In genomic region chr5:142450846-142451245, GRCm38 (mm10) we compare ENCODE assay signal across 22 mouse cellular contexts. TPM values are rescaled to one million over a fixed set of nuclear protein-coding genes. Genes with fewer than 3 reads are reported as not detected.
DNase-seq lines count a peak whose midpoint lies in the region; ATAC-seq lines count a peak whose summit lies in the region.
"Had no signal": no experiment of that assay in that cellular context is flagged by ENCODE, and none has a peak within 500 bp of the region (broad histone marks: within the 10 kb centered on the region; RNA-seq: fewer than 3 reads in every experiment).

No protein-coding gene starts in this region.

- H3K4me3 ChIP-seq in forebrain, embryonic 10.5 days: no peak overlapping the region
- H3K4me3 ChIP-seq in forebrain, embryonic 16.5 days (replicated peaks; ENCODE audit: low read length): no peak overlapping the region
- H3K4me3 ChIP-seq in hindbrain, embryonic 10.5 days: no peak overlapping the region
- no peak overlapping the region for H3K4me3 ChIP-seq in hindbrain, embryonic 12.5 days
- H3K4me3 ChIP-seq in midbrain, embryonic 10.5 days: no peak overlapping the region
- H3K4me3 ChIP-seq in midbrain, embryonic 15.5 days: no peak overlapping the region
- H3K4me3 ChIP-seq: heart, adult 2 months; heart, embryonic 10.5 days; heart, embryonic 13.5 days; hindbrain, embryonic 15.5 days; intestine, embryonic 15.5 days had no signal

- 88% methylated on average over 9 of the region's 9 CpGs for WGBS in forebrain, embryonic 10.5 days
- WGBS in forebrain, embryonic 16.5 days: 88% methylated on average over 9 of the region's 9 CpGs
- WGBS in hindbrain, embryonic 10.5 days: 93% methylated on average over 9 of the region's 9 CpGs
- 88% methylated on average over 9 of the region's 9 CpGs for WGBS in hindbrain, embryonic 12.5 days
- 92% methylated on average over 9 of the region's 9 CpGs for WGBS in midbrain, embryonic 10.5 days
- 92% methylated on average over 9 of the region's 9 CpGs for WGBS in midbrain, embryonic 15.5 days

- H3K36me3 ChIP-seq in forebrain, embryonic 10.5 days (replicated peaks): peaks cover 70% of the 10 kb centered on the region
- H3K36me3 ChIP-seq in forebrain, embryonic 16.5 days (ENCODE audit: control insufficient read depth, insufficient read depth): peaks cover 15% of the 10 kb centered on the region
- peaks cover 76% of the 10 kb centered on the region for H3K36me3 ChIP-seq in hindbrain, embryonic 10.5 days
- peaks cover 55% of the 10 kb centered on the region for H3K36me3 ChIP-seq in hindbrain, embryonic 12.5 days
- H3K36me3 ChIP-seq in midbrain, embryonic 10.5 days: peaks cover 71% of the 10 kb centered on the region
- peaks cover 19% of the 10 kb centered on the region for H3K36me3 ChIP-seq in midbrain, embryonic 15.5 days (replicated peaks)

- H3K27ac ChIP-seq in forebrain, embryonic 10.5 days: 0 out of 2 replicates have a peak overlapping the region, but pooled peaks have one; percentile 17
- no peak overlapping the region for H3K27ac ChIP-seq in forebrain, embryonic 16.5 days (ENCODE audit: low read length)
- H3K27ac ChIP-seq in hindbrain, embryonic 10.5 days: 0 out of 2 replicates have a peak overlapping the region, but pooled peaks have one; percentile 65
- no peak overlapping the region for H3K27ac ChIP-seq in hindbrain, embryonic 12.5 days
- 0 out of 2 replicates have a peak overlapping the region, but pooled peaks have one; percentile 19 for H3K27ac ChIP-seq in midbrain, embryonic 10.5 days (replicated peaks)
- H3K27ac ChIP-seq in midbrain, embryonic 15.5 days: no peak overlapping the region
- H3K27ac ChIP-seq: heart, adult 2 months; heart, embryonic 10.5 days; heart, embryonic 13.5 days; hindbrain, embryonic 15.5 days; intestine, embryonic 15.5 days had no signal

- peaks cover 39% of the 10 kb centered on the region for H3K4me1 ChIP-seq in forebrain, embryonic 10.5 days
- H3K4me1 ChIP-seq in forebrain, embryonic 16.5 days (replicated peaks; ENCODE audit: control insufficient read depth, insufficient read depth, low read length): peaks cover 6% of the 10 kb centered on the region
- peaks cover 42% of the 10 kb centered on the region for H3K4me1 ChIP-seq in hindbrain, embryonic 10.5 days (replicated peaks)
- H3K4me1 ChIP-seq in hindbrain, embryonic 12.5 days: peaks cover 15% of the 10 kb centered on the region
- H3K4me1 ChIP-seq in midbrain, embryonic 10.5 days: peaks cover 41% of the 10 kb centered on the region
- peaks cover 7% of the 10 kb centered on the region for H3K4me1 ChIP-seq in midbrain, embryonic 15.5 days

- H3K9ac ChIP-seq in forebrain, embryonic 16.5 days (replicated peaks; ENCODE audit: low read depth, low read length): no peak overlapping the region
- H3K9ac ChIP-seq in hindbrain, embryonic 12.5 days: no peak overlapping the region
- H3K9ac ChIP-seq in midbrain, embryonic 15.5 days: no peak overlapping the region
- H3K9ac ChIP-seq: forebrain, postnatal 0 days; heart, embryonic 13.5 days; hindbrain, embryonic 15.5 days; intestine, embryonic 15.5 days had no signal

- DNase-seq in forebrain, embryonic 10.5 days (ENCODE audit: extremely low spot score, low spot score): no peak
- no peak for DNase-seq in hindbrain, embryonic 10.5 days (ENCODE audit: low spot score)
- no peak for DNase-seq in midbrain, embryonic 10.5 days (ENCODE audit: low spot score)
- peak; percentile 70 for DNase-seq in ZHBTc4 (ENCODE audit: low read depth, low spot score)
- no peak for DNase-seq in cerebellum, postnatal 14 days
- DNase-seq: adrenal gland, adult 2 months; adrenal gland, postnatal 14 days; cerebellum, adult 11 months; cerebellum, adult 2 months; cerebellum, postnatal 10 days; forebrain, postnatal 0 days; gastrocnemius, postnatal 25 days; heart, adult 2 months; kidney, adult 18-20 months; kidney, adult 9 months had no signal

- no peak overlapping the region for H3K4me2 ChIP-seq in forebrain, embryonic 16.5 days (ENCODE audit: low read length)
- no peak overlapping the region for H3K4me2 ChIP-seq in hindbrain, embryonic 12.5 days (replicated peaks)
- no peak overlapping the region for H3K4me2 ChIP-seq in midbrain, embryonic 15.5 days
- H3K4me2 ChIP-seq: heart, embryonic 13.5 days; hindbrain, embryonic 15.5 days; intestine, embryonic 15.5 days had no signal

- no peaks in the 10 kb centered on the region for H3K9me3 ChIP-seq in forebrain, embryonic 10.5 days
- no peaks in the 10 kb centered on the region for H3K9me3 ChIP-seq in forebrain, embryonic 16.5 days (ENCODE audit: control insufficient read depth, low read length)
- H3K9me3 ChIP-seq in hindbrain, embryonic 10.5 days: no peaks in the 10 kb centered on the region
- no peaks in the 10 kb centered on the region for H3K9me3 ChIP-seq in hindbrain, embryonic 12.5 days (replicated peaks)
- H3K9me3 ChIP-seq in midbrain, embryonic 10.5 days (replicated peaks): no peaks in the 10 kb centered on the region
- H3K9me3 ChIP-seq in midbrain, embryonic 15.5 days: no peaks in the 10 kb centered on the region
- H3K9me3 ChIP-seq: heart, embryonic 10.5 days; heart, embryonic 13.5 days; hindbrain, embryonic 15.5 days; intestine, embryonic 15.5 days had no signal

- no peaks in the 10 kb centered on the region for H3K27me3 ChIP-seq in forebrain, embryonic 10.5 days (ENCODE audit: poor library complexity, severe bottlenecking)
- no peaks in the 10 kb centered on the region for H3K27me3 ChIP-seq in forebrain, embryonic 16.5 days (replicated peaks; ENCODE audit: control insufficient read depth, insufficient read depth, low read length)
- no peaks in the 10 kb centered on the region for H3K27me3 ChIP-seq in hindbrain, embryonic 10.5 days (ENCODE audit: insufficient read depth, poor library complexity, severe bottlenecking)
- no peaks in the 10 kb centered on the region for H3K27me3 ChIP-seq in hindbrain, embryonic 12.5 days
- no peaks in the 10 kb centered on the region for H3K27me3 ChIP-seq in midbrain, embryonic 10.5 days (ENCODE audit: low read depth, poor library complexity, severe bottlenecking)
- H3K27me3 ChIP-seq in midbrain, embryonic 15.5 days (replicated peaks): no peaks in the 10 kb centered on the region
- H3K27me3 ChIP-seq: heart, embryonic 13.5 days; hindbrain, embryonic 15.5 days; intestine, embryonic 15.5 days had no signal

- ATAC-seq in forebrain, embryonic 16.5 days: no peak
- ATAC-seq in hindbrain, embryonic 12.5 days (ENCODE audit: low FRiP score): no peak
- ATAC-seq in midbrain, embryonic 15.5 days (replicated peaks): no peak
- ATAC-seq: forebrain, postnatal 0 days had no signal

RNA-seq across cellular contexts. Expression of gene Ap5z1, which starts 12.9 kb away (rescaled TPM):
- 10.6 and 12.5 TPM in 2 replicates for polyA plus RNA-seq in forebrain, embryonic 10.5 days (2016; fragmentation: Nextera tagmentation; extraction: Ambion mirVana)
- 14.8 and 16.9 TPM in 2 replicates for polyA plus RNA-seq in forebrain, embryonic 16.5 days (2015; fragmentation: Nextera tagmentation; extraction: Ambion mirVana)
- polyA plus RNA-seq in hindbrain, embryonic 10.5 days (2016; fragmentation: Nextera tagmentation; extraction: Ambion mirVana): 13.5 and 16.9 TPM in 2 replicates
- polyA plus RNA-seq in hindbrain, embryonic 12.5 days (2016; fragmentation: Nextera tagmentation; extraction: Ambion mirVana): 14.9 and 15.6 TPM in 2 replicates
- polyA plus RNA-seq in midbrain, embryonic 10.5 days (2016; fragmentation: Nextera tagmentation; extraction: Ambion mirVana): 12.3 and 14.6 TPM in 2 replicates
- 13.7 and 14.2 TPM in 2 replicates for polyA plus RNA-seq in midbrain, embryonic 15.5 days (2015; fragmentation: Nextera tagmentation; extraction: Ambion mirVana)

RNA-seq across cellular contexts. Expression of gene Foxk1, which starts 49.5 kb away (rescaled TPM):
- 4.3 and 5.2 TPM in 2 replicates for polyA plus RNA-seq in forebrain, embryonic 10.5 days (2016; fragmentation: Nextera tagmentation; extraction: Ambion mirVana)
- 4.1 and 4.6 TPM in 2 replicates for polyA plus RNA-seq in forebrain, embryonic 16.5 days (2015; fragmentation: Nextera tagmentation; extraction: Ambion mirVana)
- polyA plus RNA-seq in hindbrain, embryonic 10.5 days (2016; fragmentation: Nextera tagmentation; extraction: Ambion mirVana): 5.2 and 5.5 TPM in 2 replicates
- polyA plus RNA-seq in hindbrain, embryonic 12.5 days (2016; fragmentation: Nextera tagmentation; extraction: Ambion mirVana): 7.9 and 8.8 TPM in 2 replicates
- 3.7 and 5.3 TPM in 2 replicates for polyA plus RNA-seq in midbrain, embryonic 10.5 days (2016; fragmentation: Nextera tagmentation; extraction: Ambion mirVana)
- polyA plus RNA-seq in midbrain, embryonic 15.5 days (2015; fragmentation: Nextera tagmentation; extraction: Ambion mirVana): 6.9 and 8.1 TPM in 2 replicates

Comparison
In these comparisons a context has a peak if more than half of its experiments do, and no peak if none do; other contexts are left out.
1. H3K27ac ChIP-seq: peak in forebrain, embryonic 10.5 days (single experiment), hindbrain, embryonic 10.5 days (single experiment) and midbrain, embryonic 10.5 days (single experiment); none in forebrain, embryonic 16.5 days (single experiment), hindbrain, embryonic 12.5 days (single experiment) and midbrain, embryonic 15.5 days (single experiment).